Mouse (Mus musculus): ENCODE measurements around the gene Map7.

Map7 gene

DNA sequence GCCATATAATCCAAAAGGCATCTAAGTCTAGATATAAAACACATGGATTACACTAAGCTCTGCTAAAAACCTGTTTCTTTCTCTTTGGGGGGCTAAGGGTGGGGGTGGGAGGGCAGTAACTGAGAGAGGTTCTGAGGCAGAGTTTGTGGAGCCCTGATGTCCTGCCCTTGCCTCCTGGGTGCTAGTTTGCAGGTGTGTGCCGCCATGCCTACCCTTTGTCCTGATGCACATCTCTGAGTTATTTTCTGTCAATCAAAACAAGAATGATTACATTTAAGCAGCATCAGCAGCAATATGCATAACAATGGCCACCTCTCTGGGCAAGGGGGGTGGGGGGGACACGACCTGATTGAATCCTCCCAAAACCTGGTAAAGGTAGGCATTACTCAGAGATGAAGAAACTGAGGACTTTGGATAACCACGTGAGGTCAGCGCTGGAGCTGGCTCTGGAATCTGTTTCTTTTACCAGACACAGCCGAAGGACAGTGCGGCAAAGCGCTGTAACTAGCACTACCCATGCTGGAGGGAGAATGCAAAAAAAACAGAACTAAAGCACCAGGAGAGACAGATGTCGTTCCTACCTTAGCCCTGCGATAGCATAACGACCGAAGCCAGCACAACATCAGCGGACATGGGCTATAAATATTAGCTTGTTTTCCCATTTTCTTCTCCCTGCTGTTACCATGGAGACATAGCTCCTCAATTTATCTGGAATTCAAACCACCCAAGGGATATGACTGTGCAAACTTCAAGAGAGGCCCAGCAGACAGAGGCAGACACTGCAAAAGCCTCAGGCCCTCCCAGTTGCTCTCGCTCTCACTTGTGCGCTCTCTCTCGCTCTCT, 137.9 kb downstream of the Map7 start:
- no peak for DNase-seq (ENCODE audit: low read depth, low spot score)

DNA sequence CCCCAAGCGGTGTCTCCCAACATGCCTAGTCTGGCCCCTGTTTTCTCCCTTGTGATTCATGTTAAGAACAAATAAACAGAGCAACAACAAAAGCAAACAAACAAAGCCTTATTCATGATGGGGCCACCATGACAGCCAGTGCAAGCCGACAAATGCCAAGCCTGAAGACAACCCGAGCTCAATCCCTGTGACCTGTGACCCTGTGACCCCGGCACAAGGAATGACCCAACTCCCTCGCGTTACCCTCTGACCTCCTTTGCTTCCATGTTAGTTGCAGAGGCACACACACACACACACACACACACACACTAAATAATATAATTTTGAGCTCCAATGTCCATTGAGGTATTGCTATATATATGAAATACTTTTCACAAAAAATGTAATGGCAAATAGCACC, 139.1 kb downstream of the Map7 start:
- DNase-seq (ENCODE audit: low read depth, low spot score), result no peak

DNA sequence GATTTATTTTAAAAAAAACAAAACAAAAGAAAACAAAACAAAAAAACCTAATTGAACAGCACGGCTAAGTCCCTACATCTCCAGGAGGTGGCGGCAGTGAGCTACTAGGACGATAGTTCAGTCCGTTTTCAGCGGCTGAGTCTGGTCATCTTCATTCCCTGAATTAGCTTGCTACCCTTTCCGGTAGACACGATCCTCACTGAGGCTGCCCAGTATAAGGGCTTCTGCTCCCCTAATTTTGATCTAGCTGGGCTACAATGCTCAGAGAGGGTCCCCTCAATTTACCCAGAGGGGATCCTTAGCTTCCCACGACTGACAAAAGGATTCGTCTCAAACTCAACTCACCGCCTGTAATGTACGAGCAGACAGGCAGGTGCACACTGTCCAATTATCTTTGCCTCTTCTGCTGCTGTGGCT, 142.2 kb downstream of the Map7 start:
- peak; percentile 87 for DNase-seq (ENCODE audit: low read depth, low spot score)

DNA sequence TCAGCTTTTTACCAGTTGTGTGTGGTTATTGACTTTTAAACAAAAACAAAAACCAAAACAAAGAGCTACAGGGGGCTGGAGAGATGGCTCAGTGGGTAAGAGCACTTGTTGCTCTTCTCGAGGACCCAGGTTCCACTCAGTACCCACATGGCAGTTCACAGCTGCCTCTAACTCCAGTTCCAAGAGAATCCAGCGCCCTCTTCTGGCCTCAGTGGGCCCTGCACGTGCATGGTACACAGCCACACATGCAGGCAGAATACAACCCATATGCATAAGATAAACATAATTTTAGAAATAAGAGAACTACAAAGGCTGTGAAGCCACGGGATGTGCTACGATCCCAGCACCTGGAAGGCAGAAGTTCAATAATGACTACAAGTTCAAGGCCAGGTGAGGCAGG, 147.7 kb downstream of the Map7 start:
- no peak for DNase-seq (ENCODE audit: low read depth, low spot score)

DNA sequence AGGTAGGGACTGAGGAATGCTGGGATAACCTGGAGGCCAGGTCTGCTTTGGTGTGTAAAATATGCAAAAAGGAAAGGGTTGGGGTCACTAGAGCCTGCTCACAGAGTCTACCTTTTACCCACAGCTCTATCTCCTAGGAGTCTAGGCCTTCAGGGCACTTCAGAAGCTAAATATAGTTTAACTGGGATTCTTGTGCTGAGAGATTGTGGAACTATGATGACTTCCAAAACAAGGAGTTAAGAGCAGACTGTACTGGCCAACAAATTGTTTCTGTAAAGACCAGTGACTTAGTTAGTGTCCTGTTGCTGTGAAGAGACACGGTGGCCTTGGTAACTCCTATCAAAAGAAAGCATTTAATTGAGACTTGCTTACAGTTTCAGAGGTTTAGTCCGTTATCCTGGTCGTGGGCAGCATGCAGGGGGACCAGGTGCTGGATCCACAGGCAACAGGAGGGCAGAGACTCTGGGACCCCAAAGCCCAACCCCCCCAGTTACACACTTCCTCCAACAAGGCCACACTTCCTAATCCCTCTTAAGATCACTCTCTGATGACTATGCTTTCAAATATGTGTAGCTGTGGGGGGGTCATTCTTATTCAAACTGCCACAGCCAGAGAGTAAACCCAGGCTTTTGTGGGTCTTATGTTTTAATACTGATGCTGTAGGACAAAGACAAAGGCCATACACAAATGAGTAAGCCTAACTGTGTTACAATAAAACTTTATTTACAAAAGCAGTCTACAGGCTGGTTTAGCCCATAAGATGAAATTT, 150.1 kb downstream of the Map7 start:
- DNase-seq (ENCODE audit: low read depth, low spot score), result no peak

DNA sequence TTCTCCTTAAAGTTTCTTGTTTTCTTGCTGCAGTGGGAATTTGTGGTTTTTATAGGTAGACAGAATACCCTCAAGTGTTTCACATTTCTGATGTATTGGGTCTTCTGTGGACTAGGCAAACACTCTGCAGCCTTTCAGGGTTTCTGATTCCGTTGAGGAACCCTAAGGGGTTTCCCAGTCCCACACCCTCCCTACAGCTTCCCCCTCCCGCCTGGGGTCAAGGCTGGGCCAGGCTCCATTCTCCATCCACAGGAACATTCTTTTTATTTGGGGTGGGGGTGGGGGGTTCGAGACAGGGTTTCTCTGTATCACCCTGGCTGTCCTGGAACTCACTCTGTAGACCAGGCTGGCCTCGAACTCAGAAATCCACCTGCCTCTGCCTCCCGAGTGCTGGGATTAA, 150.8 kb downstream of the Map7 start:
- no peak for DNase-seq (ENCODE audit: low read depth, low spot score)

DNA sequence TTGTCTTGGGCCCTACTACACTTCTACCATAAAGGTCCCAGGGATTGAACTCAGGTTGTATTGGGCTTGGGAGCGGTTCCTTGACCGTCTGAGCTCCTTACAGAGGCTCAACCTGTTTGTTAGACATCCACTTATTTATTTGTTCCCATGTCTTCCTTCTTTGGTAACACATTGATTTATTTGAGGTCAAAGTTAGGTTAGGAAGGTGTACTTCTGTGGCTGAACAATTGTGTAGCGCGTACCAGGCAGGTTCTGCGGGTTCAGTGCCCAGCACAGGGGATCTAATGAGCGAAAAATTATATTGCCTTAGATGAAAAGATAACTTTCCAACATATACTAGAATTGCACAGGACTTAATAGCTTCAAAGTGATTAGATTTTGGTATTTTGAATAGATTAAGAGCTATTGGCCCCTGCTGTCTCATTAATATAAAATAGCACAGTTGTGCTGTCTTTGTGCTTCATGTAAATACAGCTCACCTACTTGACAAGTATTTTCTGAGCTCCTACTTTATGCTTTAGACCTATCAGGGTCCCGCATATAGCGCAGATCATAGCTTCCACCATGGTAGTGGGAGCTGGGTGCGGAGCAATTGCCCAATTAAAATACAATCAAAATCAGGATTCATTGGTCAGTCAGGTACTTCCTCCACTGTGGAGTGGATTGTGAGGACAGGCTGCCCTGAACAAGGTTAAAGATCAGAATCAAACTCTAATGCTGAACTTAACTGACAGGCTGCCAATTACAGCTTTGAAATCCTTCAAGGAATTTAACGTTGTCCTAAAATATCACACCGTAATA, 162.9 kb downstream of the Map7 start:
- DNase-seq (ENCODE audit: low read depth, low spot score), result no peak

DNA sequence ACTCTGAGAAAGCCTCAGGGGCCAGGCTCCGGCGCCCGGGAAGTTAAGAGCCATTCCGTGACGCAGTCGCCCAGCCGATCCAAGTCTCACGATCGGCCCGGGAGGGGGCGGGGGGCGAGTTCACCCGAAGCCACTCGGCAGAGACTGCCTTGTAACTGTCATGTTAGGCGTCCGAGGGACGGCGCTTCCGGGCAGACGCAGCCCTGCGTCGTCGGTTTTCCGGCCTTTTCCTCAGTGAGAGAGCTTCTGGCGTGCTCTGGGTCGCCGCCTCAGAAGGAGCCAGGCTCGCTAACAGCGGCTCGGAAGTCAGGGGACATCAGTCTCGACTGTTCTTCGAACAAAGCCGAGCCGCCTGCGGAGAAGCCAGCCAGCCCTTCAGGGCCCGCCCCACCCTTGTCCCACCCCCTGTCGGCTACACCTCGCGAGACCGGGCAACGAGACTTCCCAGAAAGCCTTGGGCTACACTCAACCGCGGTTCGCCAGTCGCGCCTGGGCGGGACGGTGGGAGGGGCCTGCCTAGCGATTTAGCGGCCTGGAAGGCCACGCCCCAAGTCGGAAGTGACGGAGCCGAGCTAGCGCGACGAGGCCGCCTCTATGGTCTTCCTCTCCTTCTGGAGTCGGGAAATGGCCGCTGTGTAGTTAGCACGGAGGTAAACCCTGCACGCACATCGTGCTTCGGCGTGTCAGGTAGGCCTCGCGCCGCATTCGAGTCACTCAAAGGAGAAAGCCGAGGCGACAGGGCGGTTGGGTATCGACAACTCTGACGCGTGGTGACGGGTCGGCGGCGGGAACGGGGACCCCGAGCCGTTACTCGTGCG, 163.9 kb downstream of the Map7 start, which contains the start of gene Bclaf1:
Gene Bclaf1 (plus strand): TSS at position 552 of the 818 bp plus-strand sequence.
- peak; percentile 97 for DNase-seq (ENCODE audit: low read depth, low spot score)

DNA sequence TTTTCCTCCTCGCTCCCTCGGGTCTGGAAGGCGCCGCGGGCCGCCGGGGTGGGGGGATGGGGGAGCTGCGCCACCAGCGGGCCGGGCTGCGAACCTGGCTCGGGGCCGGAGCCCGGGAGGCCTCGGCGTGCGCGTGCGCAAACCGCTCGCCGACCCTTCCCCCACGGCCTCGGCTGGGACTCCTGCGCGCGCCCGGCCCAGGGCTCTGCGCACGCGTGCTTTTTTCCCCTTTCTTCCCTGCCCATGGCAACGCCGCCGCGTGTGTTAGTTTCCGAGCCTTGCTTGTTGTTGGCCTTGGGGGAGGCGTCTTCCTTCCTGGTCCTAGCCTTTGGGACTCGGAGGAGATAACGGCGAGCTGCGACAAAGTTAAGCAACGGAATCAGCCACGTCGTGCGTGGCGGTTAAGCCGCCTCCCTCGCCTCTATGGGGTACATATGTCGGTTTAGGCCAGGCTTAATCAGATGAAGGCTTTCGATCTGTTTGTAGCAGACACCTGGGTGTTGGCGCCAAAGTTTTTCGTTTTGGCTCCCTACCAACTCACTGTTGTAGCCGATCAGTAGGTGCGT, 164.5 kb downstream of the Map7 start:
- peak; percentile 79 for DNase-seq (ENCODE audit: low read depth, low spot score)

DNA sequence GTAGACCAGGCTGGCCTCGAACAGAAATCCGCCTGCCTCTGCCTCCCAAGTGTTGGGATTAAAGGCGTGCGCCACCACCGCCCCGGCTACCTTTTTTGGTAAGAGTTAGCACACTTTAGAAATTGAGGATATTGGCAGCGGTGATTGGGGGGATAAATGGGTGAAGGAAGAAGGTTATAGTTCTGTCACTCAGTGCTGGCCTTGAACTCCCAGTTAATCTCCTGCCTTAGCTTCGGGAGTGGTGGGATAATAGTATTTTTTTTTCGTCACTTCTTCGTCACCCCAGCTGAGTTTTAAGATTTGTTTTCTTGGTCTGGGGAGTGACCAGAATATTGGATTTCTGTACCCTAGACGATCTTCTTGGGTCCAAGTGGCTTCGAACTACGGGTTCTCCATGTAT, 165.2 kb downstream of the Map7 start:
- DNase-seq (ENCODE audit: low read depth, low spot score), result no peak

DNA sequence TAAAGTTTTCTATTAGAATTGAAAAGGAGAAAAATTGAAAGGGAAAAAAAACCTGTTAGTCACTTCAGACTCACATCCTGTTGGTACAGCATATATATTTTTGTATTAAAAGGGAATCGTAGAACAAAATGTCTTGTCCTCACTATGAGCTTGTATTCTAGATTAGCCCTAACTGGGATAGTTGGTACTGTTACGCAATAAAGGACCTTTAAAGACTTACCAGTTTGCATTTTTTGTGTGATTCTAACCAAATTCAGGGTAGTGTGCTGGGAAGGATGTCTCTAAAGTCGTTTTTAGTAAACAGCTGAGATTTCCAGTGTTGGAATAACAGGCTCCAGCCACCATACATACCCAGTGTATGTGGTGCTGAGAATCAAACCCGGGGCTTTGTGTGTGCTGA, 165.7 kb downstream of the Map7 start:
- peak; percentile 12 for DNase-seq (ENCODE audit: low read depth, low spot score)

DNA sequence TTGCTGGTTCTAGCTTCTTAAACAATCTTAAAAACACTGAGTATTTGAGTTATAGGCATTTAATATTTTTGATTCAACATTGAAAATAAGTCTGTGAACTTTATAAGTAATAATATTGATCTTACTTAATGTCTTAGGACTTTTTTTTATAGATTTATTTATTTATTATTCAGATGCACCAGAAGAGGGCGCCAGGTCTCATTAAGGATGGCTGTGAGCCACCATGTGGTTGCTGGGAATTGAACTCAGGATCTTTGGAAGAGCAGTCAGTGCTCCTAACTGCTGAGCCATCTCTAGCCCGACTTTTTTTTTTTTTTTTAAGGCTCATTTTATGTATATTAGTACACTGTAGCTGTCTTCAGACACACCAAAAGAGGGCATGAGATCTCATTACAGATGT, 166.5 kb downstream of the Map7 start:
- peak; percentile 43 for DNase-seq (ENCODE audit: low read depth, low spot score)

DNA sequence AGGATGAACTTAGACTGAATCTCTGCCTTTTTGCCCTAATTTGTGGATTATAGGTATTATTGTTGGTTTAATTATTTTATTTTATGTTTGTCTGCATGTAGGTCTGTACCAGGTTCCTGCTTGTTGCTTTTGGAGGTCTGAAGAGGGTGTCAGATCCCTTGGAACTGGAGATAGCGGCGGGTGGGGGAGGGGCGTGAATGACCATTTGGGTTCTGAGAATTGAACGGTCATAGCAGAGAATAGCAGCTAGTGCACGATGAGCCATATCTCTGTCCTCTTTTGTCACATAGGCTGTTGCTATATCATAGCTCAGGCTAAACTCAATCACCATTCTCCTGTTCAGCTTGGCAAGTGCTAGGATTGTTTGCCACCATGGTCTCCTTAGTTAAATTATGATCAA, 169.2 kb downstream of the Map7 start:
- no peak for DNase-seq (ENCODE audit: low read depth, low spot score)

DNA sequence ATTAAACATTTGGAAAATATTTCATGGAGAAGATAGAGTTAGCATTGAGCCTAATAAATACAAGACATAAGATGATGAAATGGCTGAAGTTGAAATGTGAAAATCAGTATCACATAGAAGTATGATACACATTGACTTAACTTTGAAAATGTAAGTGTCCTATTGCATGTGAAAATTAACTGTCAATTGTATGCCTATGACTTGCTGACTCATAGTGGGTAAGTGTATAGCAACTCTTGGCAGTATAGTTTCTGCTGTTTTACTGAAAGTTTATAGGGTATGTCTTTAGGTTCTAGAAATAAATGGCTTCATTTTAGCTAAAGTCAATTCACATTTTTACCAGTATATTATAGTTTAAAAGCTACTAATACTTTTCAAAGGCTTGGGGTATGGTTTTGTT, 178.0 kb downstream of the Map7 start:
- DNase-seq (ENCODE audit: low read depth, low spot score), result no peak

Data from 3T3-L1 (cell line).